Mouse (Mus musculus) CH12.LX (cell line): Measurements from ENCODE around the gene Cars. TPM values are rescaled to one million over a fixed set of nuclear protein-coding genes. Genes with fewer than 3 reads are reported as not detected.

ENCODE experiments used
- DNase-seq: peaks from one replicate; pipeline ENCODE4 v3.0.0-alpha.2; 2013; ENCODE audit errors: extremely low read depth
- H3K27ac ChIP-seq: 2 replicates; pipeline ENCODE4 v1.5.1; 2012; ENCODE audit warnings: low read depth, mild to moderate bottlenecking, control low read depth, moderate library complexity; ENCODE audit not compliant: insufficient read depth
- H3K27me3 ChIP-seq: replicated peaks from 2 replicates; pipeline ENCODE3; 2012; ENCODE audit warnings: inconsistent platforms
- H3K36me3 ChIP-seq, 2 experiments: replicated peaks in 1 of 2; 2 replicates each; pipeline versions ENCODE3 to v1.6.1; 2012; ENCODE audit warnings: inconsistent platforms in 1 of 2, low read length in 1 of 2, mild to moderate bottlenecking in 1 of 2, mixed read lengths in 1 of 2, moderate library complexity in 1 of 2; ENCODE audit not compliant: control insufficient read depth in 1 of 2, insufficient read depth in 1 of 2
- H3K4me1 ChIP-seq, 2 experiments: 2 replicates each; pipeline ENCODE4 v1.6.1; 2012; ENCODE audit warnings: inconsistent platforms in 1 of 2, moderate library complexity in 1 of 2; ENCODE audit not compliant: insufficient read depth in 2 of 2, control insufficient read depth in 1 of 2
- H3K4me2 ChIP-seq: 2 replicates; pipeline ENCODE4 v1.6.1; 2012; ENCODE audit warnings: low read depth, mild to moderate bottlenecking, control low read depth; ENCODE audit not compliant: poor library complexity, insufficient read depth, severe bottlenecking
- H3K4me3 ChIP-seq, 3 experiments: fragments of 150-350 bp in 1 of 3; sonication (generic) in 1 of 3; replicated peaks in 1 of 3; 2 replicates each; pipeline versions ENCODE3 to v1.5.1; 2011 to 2012; ENCODE audit warnings: low read depth in 2 of 3, low read length in 2 of 3, mild to moderate bottlenecking in 2 of 3, moderate library complexity in 2 of 3, control low read depth in 1 of 3, improper control_type of control experiment in 1 of 3, inconsistent platforms in 1 of 3, mixed read lengths in 1 of 3; ENCODE audit not compliant: poor library complexity in 1 of 3
- H3K79me2 ChIP-seq: replicated peaks from 2 replicates; pipeline ENCODE4 v1.6.1; 2012; ENCODE audit warnings: mild to moderate bottlenecking, moderate library complexity; ENCODE audit not compliant: control insufficient read depth, poor library complexity, insufficient read depth, severe bottlenecking; ENCODE audit errors: extremely low read depth
- H3K9ac ChIP-seq: 2 replicates; pipeline ENCODE4 v1.6.1; 2012; ENCODE audit warnings: low read depth, mild to moderate bottlenecking, control low read depth, moderate library complexity; ENCODE audit not compliant: insufficient read depth
- H3K9me3 ChIP-seq: replicated peaks from 2 replicates; pipeline ENCODE3; 2012; ENCODE audit warnings: low read length, inconsistent platforms, mixed read lengths
- CHD1 ChIP-seq: IDR thresholded peaks from 2 replicates; pipeline ENCODE4 v1.6.1; 2012; ENCODE audit warnings: low read depth, low read length, improper control_type of control experiment, inconsistent platforms
- CTCF ChIP-seq, 2 experiments: IDR thresholded peaks in 1 of 2; conservative IDR thresholded peaks in 1 of 2; 2 replicates each; pipeline ENCODE4 v1.5.1; 2011 to 2012; ENCODE audit warnings: low read depth in 2 of 2, low read length in 2 of 2, improper control_type of control experiment in 1 of 2, inconsistent platforms in 1 of 2, mild to moderate bottlenecking in 1 of 2, moderate library complexity in 1 of 2
- ELF1 ChIP-seq: IDR thresholded peaks from 2 replicates; pipeline ENCODE4 v1.6.1; 2014; ENCODE audit warnings: low read depth, mild to moderate bottlenecking, inconsistent platforms, low read length, improper control_type of control experiment
- EP300 ChIP-seq: IDR thresholded peaks from 2 replicates; pipeline ENCODE4 v1.6.1; 2011; ENCODE audit warnings: low read length, improper control_type of control experiment
- IRF4 ChIP-seq: IDR thresholded peaks from 2 replicates; pipeline ENCODE4 v1.6.1; 2014; ENCODE audit warnings: low read depth, mild to moderate bottlenecking, inconsistent platforms, low read length, improper control_type of control experiment
- JUND ChIP-seq: conservative IDR thresholded peaks from 2 replicates; pipeline ENCODE4 v1.6.1; 2011; ENCODE audit warnings: low read depth, low read length, improper control_type of control experiment
- KAT2A ChIP-seq: IDR thresholded peaks from 2 replicates; pipeline ENCODE4 v1.6.1; 2012; ENCODE audit warnings: low read length, improper control_type of control experiment, inconsistent platforms; ENCODE audit not compliant: insufficient replicate concordance
- MAFK ChIP-seq: IDR thresholded peaks from 2 replicates; pipeline ENCODE4 v1.6.1; 2011; ENCODE audit warnings: low read length, improper control_type of control experiment; ENCODE audit not compliant: insufficient replicate concordance
- MAX ChIP-seq: IDR thresholded peaks from 2 replicates; pipeline ENCODE4 v1.6.1; 2011; ENCODE audit warnings: low read length, improper control_type of control experiment
- MAZ ChIP-seq: IDR thresholded peaks from 2 replicates; pipeline ENCODE4 v1.6.1; 2012; ENCODE audit warnings: low read depth, mild to moderate bottlenecking, inconsistent platforms, low read length, improper control_type of control experiment, moderate library complexity
- NELFE ChIP-seq: IDR thresholded peaks from 2 replicates; pipeline ENCODE4 v1.6.1; 2011; ENCODE audit warnings: low read depth, low read length, improper control_type of control experiment
- PAX5 ChIP-seq: IDR thresholded peaks from 2 replicates; pipeline ENCODE4 v1.6.1; 2012; ENCODE audit warnings: low read length, inconsistent platforms, mixed read lengths
- POLR2AphosphoS2 ChIP-seq: IDR thresholded peaks from 2 replicates; pipeline ENCODE4 v1.6.1; 2011; ENCODE audit warnings: low read depth, low read length, improper control_type of control experiment
- RAD21 ChIP-seq: IDR thresholded peaks from 2 replicates; pipeline ENCODE4 v1.6.1; 2011; ENCODE audit warnings: low read depth, mild to moderate bottlenecking, low read length, improper control_type of control experiment, moderate library complexity
- RCOR1 ChIP-seq: conservative IDR thresholded peaks from 2 replicates; pipeline ENCODE4 v1.6.1; 2012; ENCODE audit warnings: low read depth, mild to moderate bottlenecking, inconsistent platforms, low read length, improper control_type of control experiment
- SMC3 ChIP-seq: IDR thresholded peaks from 2 replicates; pipeline ENCODE4 v1.6.1; 2011; ENCODE audit warnings: low read depth, low read length, improper control_type of control experiment
- TBP ChIP-seq: conservative IDR thresholded peaks from 2 replicates; pipeline ENCODE4 v1.6.1; 2011; ENCODE audit warnings: low read depth, low read length, improper control_type of control experiment
- TCF12 ChIP-seq: IDR thresholded peaks from 2 replicates; pipeline ENCODE4 v1.6.1; 2014; ENCODE audit warnings: low read depth, mild to moderate bottlenecking, inconsistent platforms, low read length, improper control_type of control experiment
- USF1 ChIP-seq: IDR thresholded peaks from 2 replicates; pipeline ENCODE4 v1.6.1; 2014; ENCODE audit warnings: low read depth, mild to moderate bottlenecking, inconsistent platforms, low read length, improper control_type of control experiment
- USF2 ChIP-seq: conservative IDR thresholded peaks from 2 replicates; pipeline ENCODE4 v1.6.1; 2011; ENCODE audit warnings: low read depth, low read length, improper control_type of control experiment
- ZKSCAN1 ChIP-seq: IDR thresholded peaks from 2 replicates; pipeline ENCODE4 v1.6.1; 2012; ENCODE audit warnings: low read depth, inconsistent platforms, low read length, improper control_type of control experiment, borderline replicate concordance
- ZMIZ1 ChIP-seq: IDR thresholded peaks from 2 replicates; pipeline ENCODE4 v1.6.1; 2012; ENCODE audit warnings: low read depth, mild to moderate bottlenecking, inconsistent platforms, low read length, improper control_type of control experiment
- dilution Hi-C: fragments of 300-500 bp; cut with MboI; formaldehyde crosslinking; loops from 2 replicates; pipeline ENCODE4 v1.14.3; 2020; ENCODE audit warnings: low sequenced_read_pairs; ENCODE audit not compliant: extremely low pct_unique_long_range_greater_than_20kb, extremely low pct_ligation_motif_present
- in situ Hi-C: fragments of 300-500 bp; cut with MboI; formaldehyde crosslinking; loops from 3 replicates; pipeline ENCODE4 v1.14.3; 2019; ENCODE audit warnings: low sequenced_read_pairs, low pct_ligation_motif_present, low pct_unique_long_range_greater_than_20kb, mixed read lengths
- polyA plus RNA-seq: library from polyadenylated mRNA; unstranded; fragments of >175 nt; gene quantifications from 2 replicates; pipeline ENCODE4 v1.2.1, GENCODE M21; 2012; ENCODE audit warnings: low read depth; ENCODE audit not compliant: insufficient read length
- total RNA-seq, 2 experiments: library from RNA; depleted of rRNA; stranded (reverse); fragments of 300-350 nt in 1 of 2; fragments of >200 nt in 1 of 2; gene quantifications; 2 replicates each; pipeline ENCODE4 v1.2.3; 2012 to 2014

Cars gene
- total and polyA plus RNA-seq, 3 experiments = 118 to 222 (median 170) TPM

DNA sequence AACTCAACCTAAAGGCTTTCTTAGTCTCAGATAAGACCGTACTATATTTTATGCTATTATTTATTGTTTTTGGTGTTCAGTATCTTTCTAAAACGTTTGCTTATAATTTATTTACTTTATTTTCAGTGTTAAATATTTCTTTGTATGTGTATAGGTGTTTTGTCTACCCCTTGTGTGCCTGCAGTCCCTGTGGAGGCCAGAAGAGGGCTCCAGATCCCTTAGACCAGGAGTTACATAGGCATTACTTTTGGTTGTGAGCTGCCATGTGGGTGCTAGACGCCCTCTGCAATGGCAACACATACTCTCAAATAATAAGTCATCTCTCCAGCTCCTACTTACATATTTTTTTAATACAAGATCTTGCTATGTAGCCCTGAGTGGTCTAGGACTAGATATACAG is 12.3 kb upstream of the Cars start:
- peaks cover 2% of the 10 kb centered on the region for H3K9me3 ChIP-seq
- no peak overlapping the region for H3K9ac ChIP-seq
- no peaks in the 10 kb centered on the region for H3K79me2 ChIP-seq
- H3K27me3 ChIP-seq = no peaks in the 10 kb centered on the region
- dilution Hi-C loops (no loop called here), in situ Hi-C loops (no loop called here)
- H3K27ac ChIP-seq = no peak overlapping the region
- H3K4me1 ChIP-seq = no peaks in the 10 kb centered on the region
- no peak for TF ChIP-seq TCF12
- TF ChIP-seq EP300 = no peak
- TF ChIP-seq NELFE = no peak
- no peak for TF ChIP-seq ZMIZ1
- no peak for TF ChIP-seq PAX5
- TF ChIP-seq KAT2A = no peak
- TF ChIP-seq USF1 = no peak
- no peak for TF ChIP-seq RCOR1
- TF ChIP-seq MAZ = no peak
- no peak for TF ChIP-seq TBP
- peak; percentile 15 to 58; a peak in 2 of 4 replicates for TF ChIP-seq CTCF (conservative IDR thresholded peaks at IDR 0.05 in 1 of 2, IDR thresholded peaks at IDR 0.05 in 1 of 2; ENCODE audit: low read depth in 2 of 2, low read length in 2 of 2)
- no peak for TF ChIP-seq JUND
- no peak for TF ChIP-seq MAX
- no peak for TF ChIP-seq CHD1
- TF ChIP-seq USF2 = no peak
- TF ChIP-seq IRF4 = no peak
- peak; percentile 38 for TF ChIP-seq RAD21
- TF ChIP-seq MAFK = no peak
- TF ChIP-seq SMC3 = peak; percentile 51
- TF ChIP-seq POLR2AphosphoS2 = no peak
- no peak for TF ChIP-seq ZKSCAN1
- H3K4me3 ChIP-seq = no peak overlapping the region
- DNase-seq = no peak
- peaks cover 21 to 47% of the 10 kb centered on the region in 2 experiments for H3K36me3 ChIP-seq
- H3K4me2 ChIP-seq = no peak overlapping the region

- H3K9me3 ChIP-seq = no peaks in the 10 kb centered on the region
- DNase-seq = no peak
- TF ChIP-seq ELF1 = no peak
- no peak for TF ChIP-seq MAFK
- TF ChIP-seq, all 38 proteins: peak for 0
- Histone ChIP-seq H3K9ac (no peak overlapping the region), H3K36me3 (peaks cover 11 to 16% of the 10 kb centered on the region in 2 experiments), H3K4me2 (no peak overlapping the region), H3K79me2 (no peaks in the 10 kb centered on the region), H3K4me1 (peaks cover 0 to 6% of the 10 kb centered on the region in 2 experiments; a peak in 1 of 4 replicates), H3K27me3 (peaks cover 3% of the 10 kb centered on the region), H3K4me3 (no peak overlapping the region), H3K27ac (no peak overlapping the region)
- in situ Hi-C loops = no loop called here
- dilution Hi-C loops = no loop called here
Observed at GRCm38 (mm10) chr7:143605321-143605720, 5.4 kb upstream of the Cars start.
